Mouse (Mus musculus) kidney, adult 8-10 months (tissue): ENCODE measurements around the gene Dpp9.
A peak's percentile ranks its signal among the peaks of the same experiment; 100 is the strongest.

Experiments used
- DNase-seq, 2 experiments: peaks; one replicate each; pipeline ENCODE4 v3.0.0; 2022

Dpp9 gene

GRCm38 (mm10) chr17:56226566-56226965 is 7.9 kb upstream of the Dpp9 start:
- DNase-seq, result no peak

- DNase-seq, result no peak
Measured at GRCm38 (mm10) chr17:56224916-56225315, 6.2 kb upstream of the Dpp9 start.

- DNase-seq, result peak; percentile 56 to 65
Measured at GRCm38 (mm10) chr17:56219805-56220204, 1.1 kb upstream of the Dpp9 start.

- DNase-seq, result peak in 1 of 2 experiments; percentile 8
Measured at GRCm38 (mm10) chr17:56219251-56219650, 546 bp upstream of the Dpp9 start.

- no peak for DNase-seq
Measured at GRCm38 (mm10) chr17:56217670-56218069, 1.0 kb downstream of the Dpp9 start.

DNA sequence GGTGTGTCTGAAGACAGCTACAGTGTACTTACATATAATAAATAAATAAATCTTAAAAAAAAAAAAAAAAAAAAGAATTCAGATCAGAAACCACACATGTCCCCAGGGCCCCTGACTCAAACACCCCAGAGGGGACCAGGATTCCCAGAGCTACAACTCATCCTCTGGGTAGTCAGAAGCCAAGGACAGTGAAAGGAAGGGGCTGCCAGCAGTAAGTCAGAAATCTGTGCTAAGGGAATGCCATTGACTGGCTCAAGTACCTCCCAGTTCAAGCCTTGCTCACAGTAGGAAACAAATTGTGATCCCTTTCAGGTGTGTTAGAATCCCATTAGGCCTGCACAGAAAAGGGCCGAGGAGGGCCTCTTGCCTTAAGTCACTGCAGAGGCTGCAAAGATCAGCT is 4.5 kb downstream of the Dpp9 start:
- DNase-seq, result no peak

GRCm38 (mm10) chr17:56212676-56213075 is 6.0 kb downstream of the Dpp9 start:
- no peak for DNase-seq

DNA sequence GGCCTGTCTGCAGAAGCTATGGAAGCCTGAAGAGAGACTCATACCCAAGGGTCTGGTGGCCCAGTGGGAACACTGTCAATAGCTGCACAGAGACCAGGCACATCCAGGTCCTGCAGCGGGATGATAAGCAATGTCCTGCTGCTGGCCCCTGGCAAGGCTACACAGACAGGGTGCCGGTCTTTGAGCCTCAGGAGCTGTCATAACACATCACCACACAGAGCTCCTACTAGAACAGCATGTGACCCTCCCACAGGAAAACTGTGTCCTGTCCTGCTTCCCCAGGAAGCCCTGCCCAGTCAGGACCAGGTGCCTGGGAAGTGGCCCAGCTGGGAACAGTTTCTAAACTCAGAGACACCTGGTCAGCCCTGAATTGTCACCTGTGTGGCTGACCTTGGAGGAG is 7.6 kb downstream of the Dpp9 start:
- DNase-seq, result no peak

GRCm38 (mm10) chr17:56208821-56209220 is 9.9 kb downstream of the Dpp9 start:
- no peak for DNase-seq

DNA sequence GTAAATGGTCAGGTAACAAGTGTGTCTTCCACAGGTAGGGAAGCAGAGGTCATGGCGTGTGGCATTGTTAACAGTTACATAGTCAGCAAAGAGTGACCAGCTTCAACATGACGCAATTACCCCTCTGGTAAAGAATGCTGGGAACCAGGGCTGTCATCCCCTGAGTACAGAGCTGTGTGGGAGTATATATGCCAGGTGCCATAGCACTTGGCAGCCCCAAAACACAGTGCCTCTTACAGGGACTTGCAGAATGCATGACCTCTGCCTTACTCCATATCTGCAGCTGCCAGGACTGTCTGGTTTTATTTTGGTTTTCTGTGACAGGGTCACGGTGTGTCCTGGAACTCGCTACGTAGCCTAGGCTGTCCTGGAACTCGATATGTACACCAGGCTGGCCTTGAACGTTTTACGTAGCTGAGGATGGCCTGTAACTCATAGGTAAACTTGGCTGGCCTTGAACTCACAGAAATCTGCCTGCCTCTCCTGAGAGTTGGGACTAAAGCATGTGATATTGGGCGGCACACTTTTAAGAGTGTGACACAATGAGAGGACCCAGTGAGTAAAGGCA is 10.7 kb downstream of the Dpp9 start:
- no peak for DNase-seq

GRCm38 (mm10) chr17:56206986-56207674 is 11.6 kb downstream of the Dpp9 start:
- DNase-seq, result no peak

GRCm38 (mm10) chr17:56206276-56206884 is 12.3 kb downstream of the Dpp9 start:
- no peak for DNase-seq

DNA sequence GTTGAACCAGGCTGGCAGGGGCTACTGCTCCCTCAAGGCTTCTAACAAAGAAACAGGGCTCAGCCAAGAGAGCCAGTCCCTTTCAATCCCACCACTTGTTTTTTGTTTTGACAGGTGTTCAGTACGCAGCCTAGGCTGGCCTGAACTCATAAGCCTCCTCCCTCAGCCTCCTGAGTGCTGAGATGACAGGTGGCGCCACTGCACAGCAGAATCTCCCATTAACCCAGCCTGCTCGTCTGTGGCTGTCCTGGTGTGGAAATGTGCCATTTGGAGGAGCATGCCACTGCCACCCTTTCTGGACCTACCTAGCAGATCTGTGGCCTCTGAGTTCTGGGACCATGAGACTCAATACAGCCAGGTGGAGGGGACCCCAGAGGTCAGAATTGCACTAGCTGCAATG is 15.0 kb downstream of the Dpp9 start:
- no peak for DNase-seq

DNA sequence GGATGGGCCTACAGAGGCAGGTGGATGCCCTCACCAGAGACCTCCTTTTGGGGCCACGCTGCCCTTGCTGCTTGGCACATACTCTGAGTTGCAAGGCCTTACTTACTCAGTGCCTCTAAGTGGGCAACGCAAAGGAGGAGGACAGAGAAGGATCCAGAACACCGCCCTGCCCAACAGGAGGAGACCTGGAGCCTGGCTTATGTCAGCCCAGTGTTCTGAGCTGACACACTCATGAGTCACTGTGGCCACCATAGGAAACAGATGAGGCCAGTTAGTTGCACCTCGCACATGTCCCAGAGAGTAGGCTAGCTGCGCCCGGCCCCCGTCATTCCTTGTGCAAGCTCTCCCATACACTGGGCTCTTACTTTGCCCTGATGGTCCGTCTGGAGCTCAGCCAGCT is 16.2 kb downstream of the Dpp9 start:
- DNase-seq, result no peak

DNA sequence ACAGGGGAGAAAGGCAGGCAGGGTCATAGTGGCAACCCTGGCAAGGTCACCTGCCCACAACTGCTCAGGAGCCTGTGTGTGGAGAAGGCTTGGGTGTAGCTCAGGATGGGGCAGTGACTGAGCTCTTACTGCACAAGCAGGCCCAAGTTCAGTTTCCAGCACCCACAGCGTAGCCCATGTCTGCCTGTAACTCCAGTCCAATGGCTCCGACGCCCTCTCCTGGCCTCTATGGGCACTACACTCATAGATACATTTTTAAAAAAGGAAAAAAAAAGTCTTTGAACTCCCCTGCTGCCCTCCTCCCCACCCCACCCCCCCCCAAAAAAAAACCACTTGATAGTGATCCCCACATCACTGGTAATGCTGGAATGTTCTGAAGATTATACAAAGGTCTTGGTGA is 17.1 kb downstream of the Dpp9 start:
- DNase-seq, result no peak

DNA sequence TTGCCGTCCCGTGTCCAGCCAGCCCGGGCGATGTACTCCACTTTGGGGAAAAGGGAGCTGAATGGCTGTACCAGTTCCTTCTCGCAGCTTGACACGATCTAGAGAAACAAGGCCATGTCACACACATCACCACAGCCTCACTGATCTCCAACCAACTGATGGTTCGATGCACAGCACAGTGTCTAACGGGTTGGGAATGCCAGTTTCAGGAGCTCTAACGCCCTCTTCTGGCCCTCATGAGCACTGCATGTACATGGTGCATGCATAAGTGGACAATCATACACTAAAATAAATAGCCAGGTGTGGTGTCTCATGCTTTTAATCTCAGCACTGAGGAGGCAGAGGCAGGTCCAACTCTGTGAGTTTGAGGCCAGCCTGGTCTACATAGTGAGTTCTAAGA is 18.1 kb downstream of the Dpp9 start:
- no peak for DNase-seq

DNA sequence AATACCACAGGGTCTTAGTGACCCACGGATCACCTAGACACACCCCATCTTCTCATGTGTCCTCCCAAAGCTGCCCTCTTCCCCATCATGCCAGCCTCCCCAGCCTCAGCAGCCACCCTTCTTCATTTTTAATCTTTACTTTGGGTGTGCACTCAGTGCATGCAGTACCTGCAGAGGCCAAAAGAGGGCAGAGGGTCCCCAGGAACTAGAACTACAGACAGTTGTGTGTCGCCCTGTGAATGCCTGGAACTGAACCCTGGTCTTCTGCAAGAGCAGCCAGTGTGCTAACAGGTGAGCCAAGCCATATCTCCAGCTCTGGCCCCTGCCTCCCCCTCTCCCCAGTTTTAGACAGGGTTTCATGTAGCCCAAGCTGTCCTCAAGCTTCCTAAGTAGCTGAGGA is 21.8 kb downstream of the Dpp9 start:
- DNase-seq, result no peak

- DNase-seq, result peak in 1 of 2 experiments; percentile 41
Measured at GRCm38 (mm10) chr17:56194765-56195164, 23.9 kb downstream of the Dpp9 start.

DNA sequence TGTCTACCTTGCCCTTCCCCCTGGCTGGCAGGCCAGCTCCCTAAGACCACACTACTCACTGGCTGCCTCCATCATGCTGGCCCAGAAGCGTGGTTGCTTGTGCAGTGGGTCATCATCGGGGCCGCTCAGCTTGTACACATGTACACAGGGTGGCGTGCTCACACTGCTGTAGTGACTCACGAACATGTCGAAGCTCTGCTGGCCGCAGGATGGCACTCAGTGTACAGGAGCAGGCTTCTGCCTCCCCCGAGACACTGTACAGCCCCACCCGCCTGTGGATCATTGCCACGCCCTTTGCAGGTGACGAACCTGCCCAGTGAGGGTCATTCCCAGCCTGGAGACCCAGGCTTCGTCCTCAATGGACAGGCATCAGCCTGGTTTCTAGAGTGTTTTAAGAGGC is 24.3 kb downstream of the Dpp9 start:
- DNase-seq, result no peak

- DNase-seq, result no peak
Measured at GRCm38 (mm10) chr17:56191266-56191665, 27.4 kb downstream of the Dpp9 start.

- DNase-seq, result peak; percentile 59 to 66
Measured at GRCm38 (mm10) chr17:56185281-56186141, 33.2 kb downstream of the Dpp9 start.

DNA sequence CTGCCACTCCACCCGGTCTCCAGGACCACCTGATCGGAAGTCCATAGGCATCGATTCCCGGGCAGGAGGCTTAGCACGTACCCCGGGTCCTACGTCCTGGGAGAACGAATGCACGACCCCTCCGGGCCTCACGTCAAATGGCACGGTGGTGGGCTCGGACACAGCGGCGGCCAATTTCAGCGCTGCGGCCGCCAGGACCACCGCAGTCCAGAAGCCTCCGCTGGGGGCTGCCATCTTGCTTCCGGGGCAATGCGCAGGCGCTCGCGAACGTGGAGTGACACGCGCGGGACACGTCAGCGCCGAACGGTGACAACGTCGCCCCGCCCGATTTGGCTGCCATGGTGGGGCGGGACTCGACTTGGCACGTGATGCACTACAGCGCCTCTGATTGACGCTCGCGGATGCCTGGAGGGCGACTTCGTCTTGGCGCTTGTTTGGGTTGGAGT is 35.0 kb downstream of the Dpp9 start, which contains the start of gene Mydgf:
TSS of gene Mydgf (minus strand) at position 263 of the 446 bp plus-strand sequence.
- DNase-seq, result peak; percentile 93 to 96

DNA sequence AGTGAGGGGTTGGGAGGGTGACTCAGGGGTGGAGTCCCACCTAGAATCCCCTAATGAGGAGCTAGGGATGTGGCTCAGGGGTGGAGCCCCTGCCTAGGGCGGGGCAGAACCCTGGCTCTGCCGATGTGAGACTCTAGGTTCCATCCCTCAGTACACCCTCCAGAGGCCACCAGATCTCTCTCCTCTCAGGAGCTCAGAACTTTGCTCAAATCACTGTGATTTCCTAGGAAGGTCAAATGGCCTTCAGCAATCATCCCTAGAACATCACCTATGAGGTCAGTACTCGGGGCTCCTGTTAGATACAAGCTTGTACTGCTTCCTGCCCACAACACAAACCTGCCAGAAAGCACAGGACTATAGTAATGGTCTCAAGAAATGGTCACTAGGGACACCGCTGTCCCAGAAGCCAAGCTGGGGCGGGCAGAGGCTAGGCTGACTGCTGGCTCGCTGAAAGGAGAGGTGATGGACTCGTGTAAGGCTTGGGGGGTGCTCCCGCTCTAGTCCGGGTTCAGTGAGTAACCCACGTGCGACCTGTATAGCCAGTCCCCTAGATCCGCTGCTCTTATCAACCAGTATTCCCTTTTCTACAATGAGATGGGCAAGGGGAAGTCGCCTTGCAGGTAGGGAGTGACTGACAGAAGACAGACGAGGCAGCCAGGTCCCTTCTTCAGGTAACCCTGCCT is 35.6 kb downstream of the Dpp9 start:
- DNase-seq, result no peak
